Mouse (Mus musculus) stomach, postnatal 0 days (tissue): ENCODE measurements around the gene Prdx5. TPM values are rescaled to one million over a fixed set of nuclear protein-coding genes. Genes with fewer than 3 reads are reported as not detected.

Source experiments
- ATAC-seq: fragments of 200-750 bp; cut with Nextera tagmentation; 2 replicates; pipeline ENCODE4 v1.8.0; 2017; ENCODE audit not compliant: low FRiP score, low TSS enrichment
- DNase-seq: peaks from one replicate; pipeline ENCODE4 v3.0.0-alpha.2; 2016; ENCODE audit warnings: low spot score
- H3K27ac ChIP-seq: fragments of 300-500 bp; sonication (generic); replicated peaks from 2 replicates; pipeline ENCODE4 v1.5.1; 2014; ENCODE audit warnings: mild to moderate bottlenecking, control low read depth
- H3K27me3 ChIP-seq: fragments of 300-500 bp; sonication (generic); 2 replicates; pipeline ENCODE4 v1.6.1; 2014; ENCODE audit warnings: low read length; ENCODE audit not compliant: control insufficient read depth, insufficient read depth
- H3K36me3 ChIP-seq: fragments of 300-500 bp; sonication (generic); 2 replicates; pipeline ENCODE4 v1.6.1; 2014; ENCODE audit warnings: low read length, mixed read lengths; ENCODE audit not compliant: control insufficient read depth, insufficient read depth
- H3K4me1 ChIP-seq: fragments of 300-500 bp; sonication (generic); replicated peaks from 2 replicates; pipeline ENCODE4 v1.6.1; 2014; ENCODE audit warnings: antibody characterized with exemption; ENCODE audit not compliant: control insufficient read depth, insufficient read depth
- H3K4me2 ChIP-seq: fragments of 300-500 bp; sonication (generic); replicated peaks from 2 replicates; pipeline ENCODE4 v1.6.1; 2014; ENCODE audit warnings: low read depth, mild to moderate bottlenecking, control low read depth, moderate library complexity
- H3K4me3 ChIP-seq: fragments of 300-500 bp; sonication (generic); 2 replicates; pipeline ENCODE4 v1.5.1; 2014; ENCODE audit warnings: low read depth, low read length, control low read depth
- H3K9ac ChIP-seq: fragments of 300-500 bp; sonication (generic); 2 replicates; pipeline ENCODE4 v1.6.1; 2014; ENCODE audit warnings: mild to moderate bottlenecking, low read length, control low read depth, mixed read lengths
- H3K9me3 ChIP-seq: fragments of 300-500 bp; sonication (generic); 2 replicates; pipeline ENCODE4 v1.6.1; 2016; ENCODE audit warnings: low read length; ENCODE audit not compliant: control insufficient read depth
- CTCF ChIP-seq: IDR thresholded peaks from 2 replicates; pipeline ENCODE4 v1.5.1; 2016; ENCODE audit warnings: antibody characterized with exemption, low read depth, mild to moderate bottlenecking, moderate library complexity
- EP300 ChIP-seq: optimal IDR thresholded peaks from 2 replicates; pipeline ENCODE3; 2016; ENCODE audit warnings: antibody characterized with exemption
- WGBS: fragments of 180-500 bp; shearing (Covaris S2); extraction: QIAGEN DNeasy Blood & Tissue Kit; methylation state at CpG from one replicate; pipeline ENCODE4 v1.1.7; 2014; 5-methylcytosine and 5-hydroxymethylcytosine counted together
- polyA plus RNA-seq: library from polyadenylated mRNA; unstranded; fragments of >200 nt; fragmentation: Nextera tagmentation; extraction: Ambion mirVana; gene quantifications from 2 replicates; pipeline ENCODE4 v1.2.1, GENCODE M21; 2015

Prdx5 gene
- 537 and 559 TPM in 2 replicates for polyA plus RNA-seq

DNA sequence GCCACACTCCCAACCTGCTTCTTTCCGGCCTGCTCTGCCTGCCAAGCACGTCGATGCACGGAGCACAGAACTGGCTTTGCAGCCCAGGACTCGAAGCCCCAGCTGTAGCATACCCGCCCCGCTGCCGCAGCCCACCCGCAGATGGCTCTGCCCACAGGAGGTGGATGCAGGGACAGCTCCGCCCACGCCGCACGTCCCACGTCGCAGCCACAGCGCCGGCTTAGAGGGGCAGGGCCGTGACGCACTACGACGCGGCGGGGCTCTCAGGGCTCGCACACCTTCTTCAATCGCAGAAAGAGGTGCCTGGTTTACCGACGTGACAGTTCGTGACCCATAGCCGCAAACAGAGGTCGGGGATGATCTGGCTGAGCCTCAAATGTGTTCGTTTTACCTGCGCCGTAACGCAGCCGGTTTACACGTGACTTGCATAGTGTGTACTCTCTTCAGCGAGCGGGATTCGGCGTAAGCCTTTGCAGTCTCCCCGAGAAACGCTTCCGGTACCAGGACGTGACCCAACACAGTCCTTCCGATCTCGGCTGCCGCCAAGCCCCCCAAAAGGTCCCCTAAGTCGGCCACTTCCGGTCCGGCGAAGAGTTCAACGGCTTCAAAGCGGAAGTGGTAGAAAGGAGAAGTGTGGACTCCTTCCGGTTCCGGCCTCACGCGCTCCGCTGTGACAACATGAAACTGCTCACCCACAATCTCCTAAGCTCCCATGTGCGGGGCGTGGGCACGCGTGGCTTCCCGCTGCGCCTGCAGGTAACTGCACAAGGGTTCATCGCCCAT, at the start of gene Prdx5, which contains the start of gene Trmt112:
TSS of gene Prdx5 (minus strand) at position 600 of the 783 bp plus-strand sequence.
TSS of gene Trmt112 (plus strand) at position 192 of the 783 bp plus-strand sequence.
- Histone ChIP-seq H3K27ac (peak within 1 kb of the TSS; percentile 98), H3K4me3 (peak within 1 kb of the TSS; percentile 57), H3K36me3 (peaks cover 22% of the 10 kb centered on the region), H3K4me1 (peaks cover 4% of the 10 kb centered on the region; the same call in 1 of the 2 replicates), H3K27me3 (no peaks in the 10 kb centered on the region), H3K9ac (peak within 1 kb of the TSS; percentile 64), H3K4me2 (peak within 1 kb of the TSS; percentile 63), H3K9me3 (no peaks in the 10 kb centered on the region)
- TF ChIP-seq EP300 (no peak), CTCF (peak; percentile 46)
- under 1% methylated on average over 65 of the region's 65 CpGs for WGBS
- ATAC-seq (peak; percentile 90), DNase-seq (peak; percentile 94)

DNA sequence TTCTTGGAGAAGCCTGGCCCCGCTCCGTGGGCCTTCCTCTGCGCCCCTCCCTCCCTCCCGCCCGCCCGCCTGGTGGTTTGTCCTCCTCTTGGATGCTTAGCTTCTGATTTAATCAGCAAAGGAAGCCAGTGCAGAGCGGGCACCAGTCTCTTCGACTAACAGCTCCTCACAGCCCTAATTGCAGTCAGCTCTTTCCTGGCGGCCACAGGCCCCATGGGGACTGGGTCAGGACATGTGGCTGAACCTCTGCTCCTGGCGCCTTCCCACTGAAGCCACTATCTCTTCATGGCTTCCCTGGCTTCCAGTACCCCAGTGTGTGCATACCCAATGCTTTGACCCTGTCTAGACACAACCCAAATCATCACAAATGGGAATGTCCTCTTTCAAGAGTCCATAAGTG, 46.6 kb upstream of the Prdx5 start:
- Histone ChIP-seq H3K36me3 (peaks cover 41% of the 10 kb centered on the region), H3K9ac (no peak overlapping the region)
- 83% methylated on average over 10 of the region's 10 CpGs for WGBS

DNA sequence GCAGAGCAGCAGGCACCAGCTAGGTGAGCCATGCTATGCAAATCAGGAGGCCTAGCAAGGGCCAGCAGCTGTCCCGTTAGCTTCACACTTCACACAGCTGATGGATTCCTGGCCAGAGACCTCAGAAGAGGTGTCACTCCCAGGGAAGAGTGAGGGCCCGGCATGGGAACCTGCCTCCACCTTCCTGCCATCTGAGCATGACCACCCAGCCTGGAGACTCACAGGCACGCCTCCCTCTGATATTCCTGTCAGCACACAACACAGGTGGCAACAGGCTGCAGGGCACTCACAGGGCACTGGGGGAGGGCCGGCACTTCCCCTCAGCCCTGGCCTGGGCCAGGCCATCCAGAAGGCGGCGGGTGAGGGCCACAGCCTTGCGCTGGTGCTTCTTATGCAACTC, 45.5 kb upstream of the Prdx5 start:
- H3K27ac ChIP-seq: no peak overlapping the region
- H3K4me3 ChIP-seq: no peak overlapping the region
- peaks cover 38% of the 10 kb centered on the region for H3K36me3 ChIP-seq
- no peaks in the 10 kb centered on the region for H3K27me3 ChIP-seq
- DNase-seq (no peak), ATAC-seq (no peak)
- no peak overlapping the region for H3K4me2 ChIP-seq
- peak overlapping the region; percentile 31; the same call in 1 of the 2 replicates for H3K9ac ChIP-seq
- no peak for TF ChIP-seq EP300
- TF ChIP-seq CTCF: no peak
- H3K9me3 ChIP-seq: no peaks in the 10 kb centered on the region
- whole genome bisulfite sequencing: 79% methylated on average over 7 of the region's 7 CpGs
- peaks cover 6% of the 10 kb centered on the region; the same call in 1 of the 2 replicates for H3K4me1 ChIP-seq

More for the DNA sequence above, 46.6 kb upstream of the Prdx5 start:
- ATAC-seq (no peak), DNase-seq (no peak)
- no peaks in the 10 kb centered on the region for H3K9me3 ChIP-seq
- TF ChIP-seq CTCF (no peak), EP300 (no peak)
- no peaks in the 10 kb centered on the region for H3K27me3 ChIP-seq
- peaks cover 6% of the 10 kb centered on the region; the same call in 1 of the 2 replicates for H3K4me1 ChIP-seq
- no peak overlapping the region for H3K4me3 ChIP-seq
- no peak overlapping the region for H3K27ac ChIP-seq
- no peak overlapping the region for H3K4me2 ChIP-seq

DNA sequence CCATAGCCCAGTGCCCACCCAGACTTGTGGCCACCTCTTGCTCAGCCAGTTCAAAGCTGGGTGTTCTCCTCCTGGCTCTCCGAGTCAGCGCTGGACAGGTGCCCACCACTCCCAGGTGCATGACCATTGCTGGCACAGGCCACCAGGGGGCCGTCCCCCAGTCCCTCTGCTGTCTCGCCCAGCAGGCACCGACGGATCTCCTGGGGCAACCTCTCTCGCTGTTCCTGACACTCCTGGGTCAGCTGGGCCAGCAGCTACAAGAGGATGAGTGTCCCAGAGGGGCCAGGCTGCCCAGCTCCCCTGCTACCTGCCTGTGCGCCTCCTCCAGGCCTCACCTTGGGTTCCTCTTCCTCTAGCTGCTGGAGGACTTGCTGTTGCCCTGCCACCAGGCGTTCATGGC, 44.1 kb upstream of the Prdx5 start:
- Histone ChIP-seq H3K36me3 (peaks cover 32% of the 10 kb centered on the region), H3K4me1 (peaks cover 6% of the 10 kb centered on the region; the same call in 1 of the 2 replicates), H3K9ac (no peak overlapping the region), H3K9me3 (no peaks in the 10 kb centered on the region), H3K4me3 (no peak overlapping the region), H3K27ac (0 out of 2 replicates have a peak overlapping the region, but pooled peaks have one; percentile 25), H3K27me3 (no peaks in the 10 kb centered on the region), H3K4me2 (no peak overlapping the region)
- no peak for ATAC-seq
- DNase-seq: peak; percentile 81
- TF ChIP-seq CTCF (peak; percentile 70), EP300 (no peak)
- WGBS: 44% methylated on average over 9 of the region's 9 CpGs

GRCm38 (mm10) chr19:6952712-6953037, 42.8 kb upstream of the Prdx5 start:
- Histone ChIP-seq H3K27me3 (no peaks in the 10 kb centered on the region), H3K36me3 (peaks cover 20% of the 10 kb centered on the region), H3K4me2 (peak overlapping the region; percentile 89), H3K27ac (peak overlapping the region; percentile 94), H3K4me3 (0 out of 2 replicates have a peak overlapping the region, but pooled peaks have one; percentile 65), H3K9me3 (no peaks in the 10 kb centered on the region), H3K9ac (peak overlapping the region; percentile 19; the same call in 1 of the 2 replicates), H3K4me1 (peaks cover 6% of the 10 kb centered on the region; the same call in 1 of the 2 replicates)
- peak; percentile 85 for DNase-seq
- 11% methylated on average over 3 of the region's 3 CpGs for WGBS
- ATAC-seq: peak; percentile 49
- TF ChIP-seq EP300 (peak; percentile 81), CTCF (peak; percentile 2; the same call in 1 of the 2 replicates)
